Mouse (Mus musculus) myocyte (in vitro differentiated cells): Measurements from ENCODE around the gene Aplp2.

Source experiments
- POLR2AphosphoS2 ChIP-seq: IDR thresholded peaks from one replicate; pipeline ENCODE4 v1.6.1; 2011; ENCODE audit warnings: low read depth, control low read depth; ENCODE audit not compliant: insufficient read length
- TCF12 ChIP-seq: IDR thresholded peaks from one replicate; pipeline ENCODE4 v1.6.1; 2011; ENCODE audit warnings: mild to moderate bottlenecking, control low read depth; ENCODE audit not compliant: poor library complexity, insufficient read depth, severe bottlenecking

- no peak for TF ChIP-seq POLR2AphosphoS2
- no peak for TF ChIP-seq TCF12
Observed at GRCm38 (mm10) chr9:31148135-31148534, 63.5 kb downstream of the Aplp2 start.
